Mouse (Mus musculus) cerebellum, adult 2 months (tissue): ENCODE results near the gene Isoc2b.
"Not testable (repeated sequence)": the region's sequence is repeated elsewhere in the genome, so short reads cannot be mapped to it uniquely, and the experiment has no call there.

ENCODE experiments used
- CTCF ChIP-seq: fragments of 200-500 bp; IDR thresholded peaks from 2 replicates; pipeline ENCODE4 v1.5.1; 2011; ENCODE audit warnings: low read depth, mild to moderate bottlenecking, control low read depth, low read length, moderate library complexity, borderline replicate concordance; ENCODE audit not compliant: insufficient read depth
- POLR2A ChIP-seq: fragments of 200-500 bp; IDR thresholded peaks from 2 replicates; pipeline ENCODE4 v1.6.1; 2011; ENCODE audit warnings: low read length, control low read depth, borderline replicate concordance; ENCODE audit not compliant: insufficient read depth

GRCm38 (mm10) chr7:4820925-4821324, 49.1 kb downstream of the Isoc2b start:
- TF ChIP-seq CTCF, POLR2A: not testable (repeated sequence)
